Mouse (Mus musculus) stomach, embryonic 15.5 days (tissue): ENCODE measurements around the gene Bloc1s6. TPM values are rescaled to one million over a fixed set of nuclear protein-coding genes. Genes with fewer than 3 reads are reported as not detected.

Experiments used
- ATAC-seq: fragments of 200-750 bp; cut with Nextera tagmentation; 2 replicates; pipeline ENCODE4 v1.8.0; 2017; ENCODE audit warnings: low read depth, moderate number of reproducible peaks, moderate TSS enrichment; ENCODE audit not compliant: insufficient read depth, low FRiP score
- H3K27ac ChIP-seq: fragments of 300-500 bp; sonication (generic); 2 replicates; pipeline ENCODE4 v1.5.1; 2015; ENCODE audit warnings: mild to moderate bottlenecking, inconsistent platforms
- H3K27me3 ChIP-seq: fragments of 300-500 bp; sonication (generic); replicated peaks from 2 replicates; pipeline ENCODE4 v1.6.1; 2015; ENCODE audit warnings: inconsistent platforms
- H3K36me3 ChIP-seq: fragments of 300-500 bp; sonication (generic); 2 replicates; pipeline ENCODE4 v1.6.1; 2015; ENCODE audit warnings: inconsistent platforms
- H3K4me1 ChIP-seq: fragments of 300-500 bp; sonication (generic); 2 replicates; pipeline ENCODE4 v1.6.1; 2015; ENCODE audit warnings: inconsistent platforms
- H3K4me2 ChIP-seq: fragments of 300-500 bp; sonication (generic); 2 replicates; pipeline ENCODE4 v1.6.1; 2015; ENCODE audit warnings: mild to moderate bottlenecking, inconsistent platforms
- H3K4me3 ChIP-seq: fragments of 300-500 bp; sonication (generic); replicated peaks from 2 replicates; pipeline ENCODE4 v1.5.1; 2015; ENCODE audit warnings: inconsistent platforms
- H3K9ac ChIP-seq: fragments of 300-500 bp; sonication (generic); 2 replicates; pipeline ENCODE4 v1.6.1; 2015; ENCODE audit warnings: inconsistent platforms
- H3K9me3 ChIP-seq: fragments of 300-500 bp; sonication (generic); 2 replicates; pipeline ENCODE4 v1.6.1; 2016; ENCODE audit warnings: inconsistent platforms
- WGBS: fragments of 180-500 bp; shearing (Covaris S2); methylation state at CpG from one replicate; pipeline ENCODE4 v1.1.7; 2015; 5-methylcytosine and 5-hydroxymethylcytosine counted together
- polyA plus RNA-seq: library from polyadenylated mRNA; unstranded; fragments of >200 nt; fragmentation: Nextera tagmentation; extraction: Ambion mirVana; gene quantifications from 2 replicates; pipeline ENCODE4 v1.2.1, GENCODE M21; 2015

Bloc1s6 gene
- polyA plus RNA-seq, 1 experiment from 2014 or later = 43.4 TPM

- H3K4me1 ChIP-seq = no peaks in the 10 kb centered on the region
- H3K4me3 ChIP-seq = peak overlapping the region; percentile 50
- no peaks in the 10 kb centered on the region for H3K9me3 ChIP-seq
- peak overlapping the region; percentile 94 for H3K4me2 ChIP-seq
- peak; percentile 37; the same call in 1 of the 2 replicates for ATAC-seq
- WGBS = 37% methylated on average over 3 of the region's 3 CpGs
- peak overlapping the region; percentile 71; the same call in 1 of the 2 replicates for H3K27ac ChIP-seq
- no peaks in the 10 kb centered on the region for H3K36me3 ChIP-seq
- no peaks in the 10 kb centered on the region for H3K27me3 ChIP-seq
- H3K9ac ChIP-seq = peak overlapping the region; percentile 31; the same call in 1 of the 2 replicates
These were observed 27.5 kb downstream of the Bloc1s6 start for GRCm38 (mm10) chr2:122765794-122766145.

- H3K4me2 ChIP-seq = no peak overlapping the region
- no peak for ATAC-seq
- H3K9me3 ChIP-seq = no peaks in the 10 kb centered on the region
- 78% methylated on average over 2 of the region's 2 CpGs for WGBS
- H3K27ac ChIP-seq = no peak overlapping the region
- no peak overlapping the region for H3K9ac ChIP-seq
- H3K27me3 ChIP-seq = no peaks in the 10 kb centered on the region
- no peaks in the 10 kb centered on the region for H3K36me3 ChIP-seq
- no peaks in the 10 kb centered on the region for H3K4me1 ChIP-seq
- no peak overlapping the region for H3K4me3 ChIP-seq
These were observed 32.7 kb downstream of the Bloc1s6 start for GRCm38 (mm10) chr2:122771002-122771401.

- Histone ChIP-seq H3K4me1 (no peaks in the 10 kb centered on the region), H3K27me3 (no peaks in the 10 kb centered on the region), H3K9me3 (no peaks in the 10 kb centered on the region), H3K27ac (no peak overlapping the region), H3K36me3 (no peaks in the 10 kb centered on the region), H3K4me2 (no peak overlapping the region), H3K9ac (no peak overlapping the region), H3K4me3 (no peak overlapping the region)
- WGBS = 82% methylated on average over 1 of the region's 1 CpGs
- ATAC-seq = no peak; the same call in 1 of the 2 replicates
These were observed 34.6 kb downstream of the Bloc1s6 start for GRCm38 (mm10) chr2:122772899-122773298.

GRCm38 (mm10) chr2:122775491-122775890 lies 37.2 kb downstream of the Bloc1s6 start:
- Histone ChIP-seq H3K9me3 (no peaks in the 10 kb centered on the region), H3K4me2 (no peak overlapping the region), H3K4me3 (no peak overlapping the region), H3K4me1 (no peaks in the 10 kb centered on the region), H3K27ac (no peak overlapping the region), H3K9ac (no peak overlapping the region), H3K36me3 (no peaks in the 10 kb centered on the region), H3K27me3 (no peaks in the 10 kb centered on the region)
- ATAC-seq = no peak
- WGBS = 56% methylated on average over 1 of the region's 1 CpGs

GRCm38 (mm10) chr2:122776823-122777222 lies 38.5 kb downstream of the Bloc1s6 start:
- Histone ChIP-seq H3K4me1 (no peaks in the 10 kb centered on the region), H3K36me3 (no peaks in the 10 kb centered on the region), H3K9me3 (no peaks in the 10 kb centered on the region), H3K4me2 (no peak overlapping the region), H3K27me3 (no peaks in the 10 kb centered on the region), H3K4me3 (no peak overlapping the region), H3K9ac (no peak overlapping the region), H3K27ac (no peak overlapping the region)
- no peak for ATAC-seq
- WGBS = 65% methylated on average over 2 of the region's 2 CpGs

GRCm38 (mm10) chr2:122779967-122780366 lies 41.7 kb downstream of the Bloc1s6 start:
- Histone ChIP-seq H3K4me3 (no peak overlapping the region), H3K9me3 (no peaks in the 10 kb centered on the region), H3K27me3 (no peaks in the 10 kb centered on the region), H3K36me3 (no peaks in the 10 kb centered on the region), H3K4me1 (no peaks in the 10 kb centered on the region), H3K9ac (no peak overlapping the region), H3K4me2 (no peak overlapping the region), H3K27ac (no peak overlapping the region)
- no peak for ATAC-seq
- WGBS = 39% methylated on average over 5 of the region's 5 CpGs

GRCm38 (mm10) chr2:122780447-122780846 lies 42.1 kb downstream of the Bloc1s6 start:
- Histone ChIP-seq H3K27me3 (no peaks in the 10 kb centered on the region), H3K9me3 (no peaks in the 10 kb centered on the region), H3K27ac (no peak overlapping the region), H3K9ac (no peak overlapping the region), H3K4me1 (no peaks in the 10 kb centered on the region), H3K4me3 (no peak overlapping the region), H3K4me2 (no peak overlapping the region), H3K36me3 (no peaks in the 10 kb centered on the region)
- WGBS = 42% methylated on average over 3 of the region's 3 CpGs
- ATAC-seq = no peak

GRCm38 (mm10) chr2:122781590-122782356 lies 43.5 kb downstream of the Bloc1s6 start:
- no peaks in the 10 kb centered on the region for H3K4me1 ChIP-seq
- H3K27me3 ChIP-seq = no peaks in the 10 kb centered on the region
- ATAC-seq = no peak
- no peaks in the 10 kb centered on the region for H3K36me3 ChIP-seq
- H3K4me3 ChIP-seq = no peak overlapping the region
- no peak overlapping the region for H3K9ac ChIP-seq
- 57% methylated on average over 8 of the region's 8 CpGs for WGBS
- H3K27ac ChIP-seq = no peak overlapping the region
- no peak overlapping the region for H3K4me2 ChIP-seq
- no peaks in the 10 kb centered on the region for H3K9me3 ChIP-seq

- Histone ChIP-seq H3K4me2 (no peak overlapping the region), H3K27ac (no peak overlapping the region), H3K4me3 (no peak overlapping the region), H3K9ac (no peak overlapping the region), H3K36me3 (no peaks in the 10 kb centered on the region), H3K27me3 (no peaks in the 10 kb centered on the region), H3K9me3 (no peaks in the 10 kb centered on the region), H3K4me1 (no peaks in the 10 kb centered on the region)
- WGBS = 78% methylated on average over 2 of the region's 2 CpGs
- no peak for ATAC-seq
These were observed 45.4 kb downstream of the Bloc1s6 start for GRCm38 (mm10) chr2:122783730-122784129.

- no peak for ATAC-seq
- Histone ChIP-seq H3K4me2 (no peak overlapping the region), H3K4me1 (no peaks in the 10 kb centered on the region), H3K27ac (no peak overlapping the region), H3K4me3 (no peak overlapping the region), H3K9ac (no peak overlapping the region), H3K27me3 (no peaks in the 10 kb centered on the region), H3K9me3 (no peaks in the 10 kb centered on the region), H3K36me3 (no peaks in the 10 kb centered on the region)
- WGBS = 94% methylated on average over 3 of the region's 3 CpGs
These were observed 46.4 kb downstream of the Bloc1s6 start for GRCm38 (mm10) chr2:122784701-122785100.

GRCm38 (mm10) chr2:122786167-122786566 lies 47.9 kb downstream of the Bloc1s6 start:
- no peaks in the 10 kb centered on the region for H3K36me3 ChIP-seq

GRCm38 (mm10) chr2:122789311-122789710 lies 51.0 kb downstream of the Bloc1s6 start:
- WGBS = 69% methylated on average over 7 of the region's 7 CpGs
- no peak overlapping the region for H3K4me2 ChIP-seq
- no peaks in the 10 kb centered on the region for H3K36me3 ChIP-seq
- H3K9ac ChIP-seq = no peak overlapping the region
- no peak overlapping the region for H3K27ac ChIP-seq
- H3K9me3 ChIP-seq = no peaks in the 10 kb centered on the region
- H3K4me1 ChIP-seq = no peaks in the 10 kb centered on the region
- H3K27me3 ChIP-seq = no peaks in the 10 kb centered on the region
- no peak overlapping the region for H3K4me3 ChIP-seq
- ATAC-seq = no peak

More at GRCm38 (mm10) chr2:122786167-122786566, 47.9 kb downstream of the Bloc1s6 start:
- Histone ChIP-seq H3K4me1 (no peaks in the 10 kb centered on the region), H3K4me3 (no peak overlapping the region), H3K27ac (no peak overlapping the region), H3K27me3 (no peaks in the 10 kb centered on the region), H3K4me2 (no peak overlapping the region), H3K9ac (no peak overlapping the region), H3K9me3 (no peaks in the 10 kb centered on the region)
- 72% methylated on average over 2 of the region's 2 CpGs for whole genome bisulfite sequencing
- ATAC-seq = no peak
